Mouse (Mus musculus) CD4-positive, CD25-positive, alpha-beta regulatory T cell, adult 4 months (primary cell): ENCODE results near the gene Snx5. TPM values are rescaled to one million over a fixed set of nuclear protein-coding genes. Genes with fewer than 3 reads are reported as not detected.

Experiments used
- ATAC-seq: one replicate; pipeline ENCODE4 v1.8.0; 2017
- polyA plus RNA-seq, 2 experiments: library from polyadenylated mRNA; unstranded; fragments of 100-300 nt; shearing (Covaris generic); gene quantifications; one replicate each; pipeline ENCODE4 v1.2.1; 2017

Snx5 gene
- polyA plus RNA-seq, 2 experiments from 2014 or later: 57.7 to 79.5 TPM

GRCm38 (mm10) chr2:144226906-144227586 lies 43.7 kb downstream of the Snx5 start:
- no peak for ATAC-seq

GRCm38 (mm10) chr2:144224351-144224750 lies 46.4 kb downstream of the Snx5 start:
- ATAC-seq: peak; percentile 69

- ATAC-seq: no peak
Measured at GRCm38 (mm10) chr2:144215601-144216000, 55.1 kb downstream of the Snx5 start.

- no peak for ATAC-seq
Measured at GRCm38 (mm10) chr2:144215195-144215594, 55.5 kb downstream of the Snx5 start.

GRCm38 (mm10) chr2:144214508-144215185 lies 56.1 kb downstream of the Snx5 start:
- ATAC-seq: no peak

- ATAC-seq: peak; percentile 58
Measured at GRCm38 (mm10) chr2:144213803-144214202, 56.9 kb downstream of the Snx5 start.

- no peak for ATAC-seq
Measured at GRCm38 (mm10) chr2:144209425-144209824, 61.3 kb downstream of the Snx5 start.

- no peak for ATAC-seq
Measured at GRCm38 (mm10) chr2:144207365-144207764, 63.3 kb downstream of the Snx5 start.

GRCm38 (mm10) chr2:144203001-144203400 lies 67.7 kb downstream of the Snx5 start:
- ATAC-seq: no peak

- no peak for ATAC-seq
Measured at GRCm38 (mm10) chr2:144202567-144202966, 68.1 kb downstream of the Snx5 start.

- no peak for ATAC-seq
Measured at GRCm38 (mm10) chr2:144202151-144202550, 68.6 kb downstream of the Snx5 start.

Other genes starting within 250 kb of the Snx5 start
- gene Banf2, start 237.8 kb downstream of the Snx5 start, polyA plus RNA-seq: not detected
- gene Mgme1, start 243 bp downstream of the Snx5 start, polyA plus RNA-seq: 10 to 100 TPM in 1 of 2 experiments, 1 to 10 TPM in 1; 7.7 to 13.6 TPM
- gene Ovol2, start 61.2 kb upstream of the Snx5 start, polyA plus RNA-seq: not detected
- 10 to 100 TPM; 16.5 to 16.7 TPM for gene Kat14, start 98.1 kb upstream of the Snx5 start, polyA plus RNA-seq
- gene Pet117, start 98.1 kb upstream of the Snx5 start, polyA plus RNA-seq: 1 to 10 TPM in 1 of 2 experiments, not detected in 1; 1.8 TPM